Mouse (Mus musculus) myocyte (in vitro differentiated cells): ENCODE data around the gene Zfp352.

Experiments
- CEBPB ChIP-seq: IDR thresholded peaks from 2 replicates; pipeline ENCODE4 v1.6.1; 2011; ENCODE audit warnings: mild to moderate bottlenecking, moderate library complexity; ENCODE audit not compliant: poor library complexity, insufficient read depth, severe bottlenecking
- E2F4 ChIP-seq: IDR thresholded peaks from one replicate; pipeline ENCODE4 v1.6.1; 2011; ENCODE audit warnings: mild to moderate bottlenecking, control low read depth, moderate library complexity; ENCODE audit not compliant: insufficient read depth
- MAX ChIP-seq: IDR thresholded peaks from one replicate; pipeline ENCODE4 v1.6.1; 2011; ENCODE audit warnings: low read depth, mild to moderate bottlenecking, control low read depth
- MYOD1 ChIP-seq, 3 experiments: IDR thresholded peaks; one replicate each; pipeline ENCODE4 v1.6.1; 2011; ENCODE audit warnings: control low read depth in 2 of 3, low read depth in 2 of 3, mild to moderate bottlenecking in 2 of 3, moderate library complexity in 1 of 3; ENCODE audit not compliant: insufficient read length in 2 of 3, control insufficient read depth in 1 of 3
- MYOG ChIP-seq, 3 experiments: IDR thresholded peaks; one replicate each; pipeline ENCODE4 v1.6.1; 2011; ENCODE audit warnings: control low read depth in 2 of 3, low read depth in 2 of 3, mild to moderate bottlenecking in 2 of 3; ENCODE audit not compliant: insufficient read length in 2 of 3, control insufficient read depth in 1 of 3, insufficient read depth in 1 of 3
- POLR2A ChIP-seq: IDR thresholded peaks from one replicate; pipeline ENCODE4 v1.6.1; 2011; ENCODE audit warnings: low read depth, mild to moderate bottlenecking, control low read depth, moderate library complexity; ENCODE audit not compliant: insufficient read length
- POLR2AphosphoS2 ChIP-seq: IDR thresholded peaks from one replicate; pipeline ENCODE4 v1.6.1; 2011; ENCODE audit warnings: low read depth, control low read depth; ENCODE audit not compliant: insufficient read length
- SRF ChIP-seq: IDR thresholded peaks from one replicate; pipeline ENCODE4 v1.6.1; 2011; ENCODE audit warnings: low read depth; ENCODE audit not compliant: control insufficient read depth, insufficient read length
- TCF12 ChIP-seq: IDR thresholded peaks from one replicate; pipeline ENCODE4 v1.6.1; 2011; ENCODE audit warnings: mild to moderate bottlenecking, control low read depth; ENCODE audit not compliant: poor library complexity, insufficient read depth, severe bottlenecking
- TCF3 ChIP-seq: IDR thresholded peaks from one replicate; pipeline ENCODE4 v1.6.1; 2011; ENCODE audit warnings: low read depth, control low read depth; ENCODE audit not compliant: insufficient read length
- USF1 ChIP-seq: IDR thresholded peaks from one replicate; pipeline ENCODE4 v1.6.1; 2011; ENCODE audit warnings: low read depth, mild to moderate bottlenecking, control low read depth, moderate library complexity

- TF ChIP-seq POLR2A (no peak), POLR2AphosphoS2 (no peak), TCF3 (no peak), E2F4 (no peak), MAX (no peak), USF1 (no peak), SRF (no peak), MYOG (IDR thresholded peaks at IDR 0.05; ENCODE audit: control insufficient read depth in 1 of 3, insufficient read depth in 1 of 3, insufficient read length in 2 of 3, low read depth in 2 of 3) (no peak), MYOD1 (IDR thresholded peaks at IDR 0.05; ENCODE audit: control insufficient read depth in 1 of 3, insufficient read length in 2 of 3, low read depth in 2 of 3) (no peak), CEBPB (no peak), TCF12 (no peak)
Measured at GRCm38 (mm10) chr4:90269781-90270180, 51.2 kb downstream of the Zfp352 start.
